Mouse (Mus musculus): ENCODE measurements around the gene Hoga1.

Hoga1 gene

DNA sequence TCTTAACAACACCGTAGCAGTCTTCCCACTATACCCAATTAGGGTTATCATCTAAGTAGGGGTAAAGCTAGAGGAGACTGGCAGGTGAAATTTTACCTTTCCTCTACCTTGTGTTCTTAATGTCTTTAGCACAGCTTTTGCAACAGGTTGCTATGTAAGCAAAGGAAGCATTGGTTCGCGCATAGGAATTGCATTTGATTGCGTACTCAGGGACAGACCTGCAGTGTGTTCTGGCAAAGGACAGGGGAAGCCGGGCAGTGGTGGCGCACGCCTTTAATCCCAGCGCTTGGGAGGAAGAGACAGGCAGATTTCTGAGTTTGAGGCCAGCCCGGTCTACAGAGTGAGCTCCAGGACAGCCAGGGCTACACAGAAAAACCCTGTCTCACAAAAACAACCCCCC lies 72.7 kb downstream of the Hoga1 start:
- no peak for DNase-seq (ENCODE audit: extremely low read depth, insufficient read length, low spot score)

DNA sequence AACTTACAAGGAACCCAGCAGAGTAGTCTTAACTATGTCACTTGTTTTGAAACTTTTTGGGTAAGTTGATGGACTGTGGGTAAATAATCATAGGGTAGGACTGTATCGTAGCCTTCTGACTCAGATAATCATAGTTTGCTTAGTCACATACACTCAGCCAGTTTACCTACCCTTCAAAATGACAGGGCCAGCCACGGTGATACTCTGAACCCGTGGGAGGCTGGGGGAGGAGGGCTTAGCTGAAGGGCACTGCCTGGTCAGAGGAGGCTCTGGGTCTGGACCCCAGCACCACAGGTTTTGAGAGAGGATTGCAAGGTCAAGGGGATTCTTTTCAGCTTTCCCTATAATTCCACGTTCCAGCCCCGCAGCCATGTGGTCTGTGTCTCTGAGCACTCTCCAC lies 73.2 kb downstream of the Hoga1 start:
- DNase-seq (ENCODE audit: extremely low read depth, insufficient read length, low spot score), result no peak

GRCm38 (mm10) chr19:42120451-42120850 lies 75.0 kb downstream of the Hoga1 start:
- no peak for DNase-seq (ENCODE audit: extremely low read depth, insufficient read length, low spot score)

Data from 3134 (cell line).